Mouse (Mus musculus) limb, embryonic 11.5 days (tissue): Measurements from ENCODE around the gene Vps53. TPM values are rescaled to one million over a fixed set of nuclear protein-coding genes. Genes with fewer than 3 reads are reported as not detected.
"Not testable (repeated sequence)": the region's sequence is repeated elsewhere in the genome, so short reads cannot be mapped to it uniquely, and the experiment has no call there.

Experiments
- ATAC-seq: fragments of 200-750 bp; cut with Nextera tagmentation; 2 replicates; pipeline ENCODE4 v1.8.0; 2017; ENCODE audit warnings: low read depth; ENCODE audit not compliant: insufficient number of reproducible peaks, low FRiP score, low TSS enrichment
- DNase-seq: peaks from one replicate; pipeline ENCODE4 v3.0.0-alpha.2; 2015; ENCODE audit warnings: low spot score
- H3K27ac ChIP-seq: fragments of 300-500 bp; sonication (generic); replicated peaks from 2 replicates; pipeline ENCODE4 v1.5.1; 2014; ENCODE audit warnings: low read depth, mild to moderate bottlenecking, low read length
- H3K27me3 ChIP-seq: fragments of 300-500 bp; sonication (generic); 2 replicates; pipeline ENCODE4 v1.6.1; 2014; ENCODE audit warnings: mild to moderate bottlenecking, low read length, mixed read lengths; ENCODE audit not compliant: control insufficient read depth, insufficient read depth
- H3K36me3 ChIP-seq: fragments of 300-500 bp; sonication (generic); 2 replicates; pipeline ENCODE4 v1.6.1; 2014; ENCODE audit warnings: mild to moderate bottlenecking, low read length, moderate library complexity, mixed read lengths; ENCODE audit not compliant: control insufficient read depth, insufficient read depth
- H3K4me1 ChIP-seq: fragments of 300-500 bp; sonication (generic); 2 replicates; pipeline ENCODE4 v1.6.1; 2014; ENCODE audit warnings: low read length, mixed read lengths; ENCODE audit not compliant: control insufficient read depth, insufficient read depth
- H3K4me2 ChIP-seq: fragments of 300-500 bp; sonication (generic); 2 replicates; pipeline ENCODE4 v1.6.1; 2014; ENCODE audit warnings: low read depth, mild to moderate bottlenecking, moderate library complexity; ENCODE audit not compliant: severe bottlenecking
- H3K4me3 ChIP-seq: fragments of 300-500 bp; sonication (generic); 2 replicates; pipeline ENCODE4 v1.5.1; 2014; ENCODE audit warnings: low read depth, low read length
- H3K9ac ChIP-seq: fragments of 300-500 bp; sonication (generic); 2 replicates; pipeline ENCODE4 v1.6.1; 2014; ENCODE audit warnings: mild to moderate bottlenecking, low read length
- H3K9me3 ChIP-seq: fragments of 300-500 bp; sonication (generic); 2 replicates; pipeline ENCODE4 v1.6.1; 2016; ENCODE audit warnings: low read length; ENCODE audit not compliant: control insufficient read depth
- WGBS: fragments of 180-500 bp; shearing (Covaris S2); extraction: QIAGEN DNeasy Blood & Tissue Kit; methylation state at CpG from one replicate; pipeline ENCODE4 v1.1.7; 2014; 5-methylcytosine and 5-hydroxymethylcytosine counted together
- polyA plus RNA-seq: library from polyadenylated mRNA; unstranded; fragments of >200 nt; fragmentation: Nextera tagmentation; extraction: Ambion mirVana; gene quantifications from 2 replicates; pipeline ENCODE4 v1.2.1, GENCODE M21; 2014

Gene Vps53
- polyA plus RNA-seq, 1 experiment from 2014 or later = 40.4 TPM

DNA sequence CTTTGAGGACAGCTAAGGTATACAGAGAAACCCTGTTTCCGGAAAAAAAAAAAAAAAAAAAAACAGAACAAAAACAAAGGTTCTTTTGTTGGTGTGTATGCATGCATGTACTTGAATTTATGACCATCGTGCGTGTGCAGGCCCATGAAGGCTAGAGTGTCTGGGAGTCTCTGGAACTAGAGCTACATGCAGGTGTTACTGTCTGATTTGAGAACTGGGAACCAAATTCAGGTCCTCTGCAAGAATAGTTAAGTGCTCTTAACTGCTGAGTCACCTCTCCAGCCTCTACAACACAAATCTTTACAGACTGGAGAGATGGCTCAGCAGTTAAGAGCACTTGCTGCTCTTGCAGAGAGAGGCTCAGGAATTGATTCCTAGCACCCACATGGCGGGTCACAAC lies 163.6 kb downstream of the Vps53 start:
- H3K4me2 ChIP-seq = no peak overlapping the region
- ATAC-seq (no peak), DNase-seq (no peak)
- no peak overlapping the region for H3K9ac ChIP-seq
- no peaks in the 10 kb centered on the region for H3K9me3 ChIP-seq
- WGBS = 80% methylated on average over 4 of the region's 4 CpGs
- H3K4me1 ChIP-seq = no peaks in the 10 kb centered on the region
- H3K4me3 ChIP-seq = no peak overlapping the region
- H3K36me3 ChIP-seq = no peaks in the 10 kb centered on the region
- no peaks in the 10 kb centered on the region for H3K27me3 ChIP-seq
- no peak overlapping the region for H3K27ac ChIP-seq

DNA sequence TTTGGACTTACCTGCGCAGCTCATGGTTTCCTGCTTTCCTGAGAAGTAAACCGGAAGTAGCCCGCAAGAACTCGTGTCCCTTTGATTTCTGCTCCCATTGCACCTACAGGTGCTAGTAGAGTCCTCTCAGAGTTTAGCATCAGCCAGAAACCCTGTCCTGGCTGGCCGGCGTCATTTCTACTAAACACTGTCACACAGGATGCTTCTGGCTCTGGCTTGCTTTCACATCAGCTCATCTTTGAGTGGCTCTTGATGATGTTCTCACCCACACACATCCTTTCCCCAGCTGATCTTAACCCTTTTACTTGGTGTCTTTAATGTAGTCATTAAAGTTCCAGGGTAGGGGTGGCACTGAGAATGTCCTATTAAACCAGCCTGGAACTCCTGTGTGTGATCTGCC lies 164.2 kb downstream of the Vps53 start:
- no peaks in the 10 kb centered on the region for H3K9me3 ChIP-seq
- ATAC-seq = no peak

DNA sequence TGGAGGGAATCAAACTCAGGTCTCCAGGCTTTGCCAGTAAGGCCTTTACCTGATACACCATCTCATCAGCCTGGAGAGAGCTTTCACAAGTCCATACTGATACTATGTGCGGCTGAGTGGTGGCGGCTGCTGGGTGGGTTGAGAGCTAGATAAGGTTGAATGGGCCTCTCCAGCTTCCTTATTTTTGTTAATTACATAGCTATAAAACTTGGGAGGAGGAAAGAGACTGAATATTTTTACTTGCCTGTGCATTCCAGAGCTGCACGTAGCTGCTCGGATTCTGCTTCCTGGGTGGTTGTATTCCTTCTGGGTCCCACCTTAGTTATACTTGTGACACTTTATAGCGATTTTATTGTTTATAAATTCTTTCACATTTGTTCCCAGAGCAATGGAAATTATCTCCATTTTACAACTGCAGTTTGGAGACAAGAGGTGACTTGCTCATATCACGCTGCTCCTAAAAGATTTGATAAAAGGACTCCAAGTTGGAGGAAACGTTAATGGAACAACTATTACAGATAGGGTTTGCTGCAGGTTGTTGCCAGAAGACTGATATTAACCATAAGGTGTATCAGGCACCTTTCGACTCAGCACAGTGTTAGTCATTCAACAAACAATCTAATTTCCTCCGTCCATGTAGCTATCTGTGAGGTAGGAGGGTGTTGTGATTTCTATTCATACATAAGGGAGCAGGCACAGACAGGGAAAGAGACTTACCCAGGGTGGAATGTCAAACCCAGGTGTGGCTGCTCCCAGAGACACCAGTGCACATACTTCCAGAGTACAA lies 168.4 kb downstream of the Vps53 start:
- Histone ChIP-seq H3K4me2 (no peak overlapping the region), H3K27me3 (no peaks in the 10 kb centered on the region), H3K4me3 (no peak overlapping the region), H3K27ac (no peak overlapping the region), H3K4me1 (no peaks in the 10 kb centered on the region), H3K36me3 (no peaks in the 10 kb centered on the region), H3K9me3 (no peaks in the 10 kb centered on the region), H3K9ac (no peak overlapping the region)
- DNase-seq (no peak), ATAC-seq (no peak)
- WGBS = 84% methylated on average over 9 of the region's 9 CpGs

More for the DNA sequence above, 164.2 kb downstream of the Vps53 start:
- no peak for DNase-seq
- 84% methylated on average over 6 of the region's 6 CpGs for WGBS
- Histone ChIP-seq H3K4me3 (no peak overlapping the region), H3K4me2 (no peak overlapping the region), H3K36me3 (no peaks in the 10 kb centered on the region), H3K27me3 (no peaks in the 10 kb centered on the region), H3K27ac (no peak overlapping the region), H3K9ac (no peak overlapping the region), H3K4me1 (no peaks in the 10 kb centered on the region)

DNA sequence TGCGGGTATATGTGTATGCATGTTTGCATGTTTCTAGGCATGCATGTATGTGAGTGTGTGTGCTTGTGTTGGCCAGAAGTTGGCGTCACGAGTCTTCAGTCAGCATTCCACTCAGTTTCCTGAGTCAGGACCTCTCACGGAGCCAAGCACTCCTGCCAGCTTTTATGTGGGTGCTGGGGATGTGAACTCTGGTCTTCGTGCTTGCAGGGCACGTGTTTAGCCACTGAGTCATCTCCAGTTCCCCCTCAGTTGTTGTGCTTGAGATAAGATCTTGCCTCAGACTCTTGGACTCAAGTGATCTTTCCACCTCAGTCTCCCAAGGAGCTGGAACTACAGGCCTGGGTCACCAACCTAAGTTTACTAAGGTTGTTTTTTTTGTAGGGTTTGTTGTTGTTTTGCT lies 170.3 kb downstream of the Vps53 start:
- Histone ChIP-seq H3K27me3 (no peaks in the 10 kb centered on the region), H3K9ac (no peak overlapping the region), H3K36me3 (no peaks in the 10 kb centered on the region), H3K4me2 (no peak overlapping the region), H3K4me3 (no peak overlapping the region), H3K27ac (no peak overlapping the region), H3K9me3 (no peaks in the 10 kb centered on the region), H3K4me1 (no peaks in the 10 kb centered on the region)
- DNase-seq = no peak
- no peak for ATAC-seq
- WGBS = 81% methylated on average over 6 of the region's 6 CpGs

DNA sequence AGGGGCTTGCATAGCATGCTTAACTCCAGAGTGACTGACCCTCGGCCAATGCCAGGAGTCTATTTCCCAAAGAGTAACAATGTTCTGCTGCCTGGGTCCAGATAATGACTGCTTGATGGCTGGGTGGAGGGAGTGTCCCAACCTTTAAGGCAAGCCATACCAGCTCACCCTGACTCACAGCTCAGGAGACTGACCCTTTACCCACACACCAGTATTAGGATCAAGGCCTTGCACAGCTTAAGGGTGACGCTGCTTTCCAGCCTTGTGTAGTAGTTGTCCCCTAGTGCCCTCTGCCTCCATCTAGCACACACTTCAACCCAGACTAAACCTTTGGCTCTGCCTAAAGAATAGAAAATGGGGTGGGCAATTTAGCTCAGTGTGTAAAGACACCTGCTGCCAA lies 171.3 kb downstream of the Vps53 start:
- ATAC-seq = no peak
- 80% methylated on average over 2 of the region's 2 CpGs for WGBS

DNA sequence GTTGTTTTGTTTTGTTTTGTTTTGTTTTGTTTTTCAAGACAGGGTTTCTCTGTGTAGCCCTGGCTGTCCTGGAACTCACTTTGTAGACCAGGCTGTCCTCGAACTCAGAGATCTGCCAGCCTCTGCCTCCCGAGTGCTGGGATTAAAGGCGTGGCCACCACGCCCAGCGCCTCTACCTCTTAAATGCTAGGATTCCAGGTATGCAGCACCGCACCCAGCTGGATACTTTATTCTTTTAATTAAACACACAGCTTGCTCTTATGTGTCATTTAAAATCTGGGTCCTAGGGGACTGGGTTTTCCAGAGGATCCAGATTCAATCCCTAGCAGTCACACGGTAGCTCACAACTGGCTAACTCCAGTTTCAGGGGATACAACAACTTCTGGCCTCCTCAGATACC lies 175.2 kb downstream of the Vps53 start:
- not testable (repeated sequence) for H3K27ac ChIP-seq, H3K9ac ChIP-seq, DNase-seq, H3K36me3 ChIP-seq, H3K4me1 ChIP-seq, H3K4me3 ChIP-seq, ATAC-seq, H3K9me3 ChIP-seq, H3K4me2 ChIP-seq
- peaks cover 10% of the 10 kb centered on the region for H3K27me3 ChIP-seq
- WGBS = 87% methylated on average over 7 of the region's 7 CpGs

More for the DNA sequence above, 171.3 kb downstream of the Vps53 start:
- no peak for DNase-seq
- Histone ChIP-seq H3K27me3 (no peaks in the 10 kb centered on the region), H3K27ac (no peak overlapping the region), H3K36me3 (no peaks in the 10 kb centered on the region), H3K9me3 (no peaks in the 10 kb centered on the region), H3K4me3 (no peak overlapping the region), H3K4me1 (no peaks in the 10 kb centered on the region), H3K9ac (no peak overlapping the region), H3K4me2 (no peak overlapping the region)

DNA sequence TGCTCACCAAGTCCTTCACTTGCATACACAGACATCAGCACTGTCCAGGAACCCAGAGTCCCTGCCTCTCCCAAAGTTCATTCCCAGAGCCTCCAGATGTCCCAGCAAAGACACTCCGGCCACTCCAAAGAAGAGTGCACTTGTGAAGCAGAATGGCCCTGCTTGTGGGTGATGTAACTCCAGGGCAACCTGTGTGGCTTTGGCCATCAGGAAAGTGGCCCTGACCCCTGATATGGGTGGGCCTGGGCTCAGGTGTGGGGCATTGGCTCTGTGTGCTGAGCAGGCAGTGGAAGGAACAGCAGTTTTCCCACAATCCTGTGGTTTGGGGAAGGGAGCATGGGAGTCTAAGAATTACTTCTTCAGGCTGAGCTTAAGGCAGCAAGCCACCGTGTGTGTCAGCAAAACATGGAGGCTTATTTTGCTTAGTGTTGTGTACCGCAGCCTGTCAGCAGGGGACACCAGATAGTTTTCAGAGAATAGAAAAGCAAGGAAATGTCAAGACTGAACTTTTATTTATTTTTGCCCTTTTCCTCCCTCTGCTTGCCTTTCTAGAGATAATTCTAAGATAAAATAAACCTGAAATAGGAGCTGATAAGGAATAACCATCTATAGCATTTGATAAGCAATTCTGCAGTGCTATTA lies 178.1 kb downstream of the Vps53 start:
- WGBS = 56% methylated on average over 3 of the region's 3 CpGs
- no peaks in the 10 kb centered on the region for H3K9me3 ChIP-seq
- DNase-seq = no peak

DNA sequence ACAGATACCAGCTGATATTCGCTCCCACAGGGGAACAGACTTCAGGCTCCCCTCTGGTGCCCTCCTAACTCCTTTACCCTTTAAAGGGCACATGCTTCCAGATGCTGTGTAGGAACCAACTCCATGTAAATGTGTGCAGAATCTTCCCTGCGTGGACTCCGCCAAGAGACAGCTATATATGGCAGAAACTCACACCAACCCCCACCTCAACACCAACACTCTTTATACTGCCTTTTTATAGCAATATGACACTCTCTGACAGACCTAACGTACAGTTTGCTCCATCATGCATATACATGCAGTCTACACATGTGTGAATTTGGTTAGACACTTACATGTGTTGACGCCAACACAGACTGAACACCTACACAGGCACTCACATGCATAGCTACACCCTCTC lies 178.7 kb downstream of the Vps53 start:
- ATAC-seq (no peak), DNase-seq (no peak)
- Histone ChIP-seq H3K9ac (no peak overlapping the region), H3K4me1 (no peaks in the 10 kb centered on the region), H3K4me3 (no peak overlapping the region), H3K9me3 (no peaks in the 10 kb centered on the region), H3K27ac (no peak overlapping the region), H3K36me3 (no peaks in the 10 kb centered on the region), H3K27me3 (peaks cover 10% of the 10 kb centered on the region), H3K4me2 (no peak overlapping the region)
- 85% methylated on average over 5 of the region's 5 CpGs for WGBS

More for the DNA sequence above, 178.1 kb downstream of the Vps53 start:
- no peaks in the 10 kb centered on the region for H3K4me1 ChIP-seq
- no peak overlapping the region for H3K4me3 ChIP-seq
- H3K4me2 ChIP-seq = no peak overlapping the region
- H3K27ac ChIP-seq = no peak overlapping the region
- no peak overlapping the region for H3K9ac ChIP-seq
- peaks cover 10% of the 10 kb centered on the region for H3K27me3 ChIP-seq
- no peak for ATAC-seq
- no peaks in the 10 kb centered on the region for H3K36me3 ChIP-seq
